Mouse (Mus musculus): ENCODE measurements around the gene Polr2b. TPM values are rescaled to one million over a fixed set of nuclear protein-coding genes. Genes with fewer than 3 reads are reported as not detected.

Polr2b gene
- total and polyA plus RNA-seq, 3 experiments = 3.7 to 179 (median 148) TPM

DNA sequence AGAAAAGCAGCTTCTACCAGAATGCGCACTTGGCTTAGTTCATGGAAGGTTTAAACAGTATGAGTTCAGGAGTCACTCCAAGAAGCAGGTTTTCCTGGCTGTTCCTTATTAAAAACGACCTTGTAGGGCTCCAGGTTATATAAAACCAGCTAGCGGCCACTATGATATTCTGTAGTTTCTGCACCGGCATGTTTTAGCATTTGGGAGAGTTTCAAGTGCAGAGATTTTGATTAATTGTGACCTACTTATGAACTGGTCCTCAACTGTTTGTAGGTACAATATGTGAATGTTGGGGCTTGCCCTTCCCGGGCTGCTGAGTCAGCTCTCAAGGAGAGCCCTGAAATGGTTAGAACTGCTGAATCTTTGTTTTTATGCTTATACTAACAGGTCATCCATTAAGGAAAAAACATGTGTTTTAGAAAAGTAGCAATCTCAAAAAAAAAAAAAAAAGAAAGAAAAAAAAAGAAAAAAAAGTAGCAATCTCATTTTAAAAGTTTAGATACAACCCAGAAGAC, 60.5 kb downstream of the Polr2b start:
- Histone ChIP-seq H3K36me3 (replicated peaks) (no peaks in the 10 kb centered on the region), H3K4me3 (ENCODE audit: low read depth, low read length) (no peak overlapping the region), H3K4me1 (ENCODE audit: insufficient read depth, low read depth, low read length) (no peaks in the 10 kb centered on the region), H3K9me3 (replicated peaks) (peaks cover 14% of the 10 kb centered on the region), H3K27me3 (ENCODE audit: insufficient read depth, low read length) (no peaks in the 10 kb centered on the region)
- DNase-seq (ENCODE audit: low spot score) (no peak), ATAC-seq (ENCODE audit: extremely low read depth, insufficient number of reproducible peaks, low FRiP score, poor library complexity, severe bottlenecking) (no peak)
- TF ChIP-seq TAL1 (conservative IDR thresholded peaks at IDR 0.05; ENCODE audit: low read depth, low read length) (no peak), GATA2 (IDR thresholded peaks at IDR 0.05; ENCODE audit: borderline replicate concordance, low read depth, low read length) (no peak), POLR2AphosphoS5 (IDR thresholded peaks at IDR 0.05; ENCODE audit: insufficient replicate concordance, low read depth, low read length) (no peak), CTCF (IDR thresholded peaks at IDR 0.05; ENCODE audit: low read depth, low read length) (no peak), GATA1 (IDR thresholded peaks at IDR 0.05; ENCODE audit: borderline replicate concordance, low read length) (no peak)

DNA sequence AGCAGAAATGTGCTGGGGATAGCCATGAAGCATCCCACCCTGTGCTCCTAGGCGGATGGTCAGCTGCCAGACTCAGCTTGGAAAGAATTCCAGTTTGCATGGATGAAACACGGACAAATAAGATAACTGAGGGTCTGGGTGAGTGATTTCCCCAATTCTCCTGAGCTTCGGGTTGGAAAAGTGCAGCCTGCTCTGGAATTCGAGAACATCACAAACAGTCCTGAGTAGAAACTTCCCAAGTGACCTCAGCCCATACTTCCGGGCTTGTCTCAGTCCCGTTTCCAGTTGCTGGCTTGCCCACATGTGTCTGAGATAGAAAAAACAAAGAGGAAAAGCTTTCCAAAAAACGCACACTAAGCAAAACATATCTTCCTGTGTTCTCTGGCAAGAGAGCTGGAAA, 62.3 kb downstream of the Polr2b start:
- DNase-seq (ENCODE audit: low spot score) = no peak
- no peak for ATAC-seq (ENCODE audit: extremely low read depth, insufficient number of reproducible peaks, low FRiP score, poor library complexity, severe bottlenecking)

DNA sequence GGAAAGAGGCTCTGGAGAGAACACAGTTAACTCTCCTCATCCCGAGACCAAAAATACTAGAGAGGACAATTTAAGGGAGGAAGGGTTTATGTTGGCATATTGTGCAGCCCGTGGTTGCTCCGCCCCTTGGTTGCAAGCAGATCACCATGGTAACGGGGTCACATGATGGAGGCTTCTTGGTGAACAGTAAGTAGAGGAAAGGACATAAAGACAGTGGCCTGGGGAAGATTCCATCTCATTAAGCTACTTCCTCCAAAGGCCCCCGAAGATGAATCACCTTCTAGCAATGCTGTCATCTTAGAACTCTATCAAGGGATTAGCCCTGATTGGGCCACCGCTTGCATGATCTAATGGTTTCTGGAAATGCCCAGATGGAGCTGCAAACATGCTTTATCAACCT, 62.8 kb downstream of the Polr2b start:
- ATAC-seq (ENCODE audit: extremely low read depth, insufficient number of reproducible peaks, low FRiP score, poor library complexity, severe bottlenecking) (no peak), DNase-seq (ENCODE audit: low spot score) (no peak)
- H3K4me1 ChIP-seq (ENCODE audit: insufficient read depth, low read depth, low read length) = no peaks in the 10 kb centered on the region
- peaks cover 9% of the 10 kb centered on the region for H3K9me3 ChIP-seq (replicated peaks)
- no peaks in the 10 kb centered on the region for H3K36me3 ChIP-seq (replicated peaks)
- H3K4me3 ChIP-seq (ENCODE audit: low read depth, low read length) = no peak overlapping the region
- no peaks in the 10 kb centered on the region for H3K27me3 ChIP-seq (ENCODE audit: insufficient read depth, low read length)
- TF ChIP-seq GATA2 (IDR thresholded peaks at IDR 0.05; ENCODE audit: borderline replicate concordance, low read depth, low read length) (no peak), POLR2AphosphoS5 (IDR thresholded peaks at IDR 0.05; ENCODE audit: insufficient replicate concordance, low read depth, low read length) (no peak), CTCF (IDR thresholded peaks at IDR 0.05; ENCODE audit: low read depth, low read length) (no peak), GATA1 (IDR thresholded peaks at IDR 0.05; ENCODE audit: borderline replicate concordance, low read length) (no peak), TAL1 (conservative IDR thresholded peaks at IDR 0.05; ENCODE audit: low read depth, low read length) (no peak)

More for the DNA sequence above, 62.3 kb downstream of the Polr2b start:
- Histone ChIP-seq H3K4me3 (ENCODE audit: low read depth, low read length) (no peak overlapping the region), H3K36me3 (replicated peaks) (no peaks in the 10 kb centered on the region), H3K4me1 (ENCODE audit: insufficient read depth, low read depth, low read length) (no peaks in the 10 kb centered on the region), H3K27me3 (ENCODE audit: insufficient read depth, low read length) (no peaks in the 10 kb centered on the region), H3K9me3 (replicated peaks) (peaks cover 9% of the 10 kb centered on the region)
- TF ChIP-seq GATA1 (IDR thresholded peaks at IDR 0.05; ENCODE audit: borderline replicate concordance, low read length) (no peak), CTCF (IDR thresholded peaks at IDR 0.05; ENCODE audit: low read depth, low read length) (no peak), GATA2 (IDR thresholded peaks at IDR 0.05; ENCODE audit: borderline replicate concordance, low read depth, low read length) (no peak), TAL1 (conservative IDR thresholded peaks at IDR 0.05; ENCODE audit: low read depth, low read length) (no peak), POLR2AphosphoS5 (IDR thresholded peaks at IDR 0.05; ENCODE audit: insufficient replicate concordance, low read depth, low read length) (no peak)

DNA sequence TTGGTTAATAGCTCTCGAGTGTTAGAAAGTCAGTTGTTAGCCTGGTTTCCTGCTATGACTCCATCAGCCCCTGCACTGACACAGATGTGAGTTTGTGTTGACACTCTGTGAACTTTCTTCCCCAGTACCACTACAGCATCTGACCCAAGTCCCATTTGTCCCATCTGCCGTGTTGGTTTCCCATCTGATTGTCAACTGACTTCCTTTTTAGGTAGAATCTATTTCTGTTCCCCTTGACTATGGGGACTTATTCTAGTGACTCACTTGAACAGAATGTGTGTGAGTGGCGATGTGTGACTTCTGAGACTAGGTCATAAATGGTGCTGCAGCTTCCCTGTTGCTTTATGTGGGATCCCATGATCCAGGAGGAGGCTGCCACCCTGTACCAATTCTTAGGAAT, 65.0 kb downstream of the Polr2b start:
- Histone ChIP-seq H3K9me3 (replicated peaks) (peaks cover 17% of the 10 kb centered on the region), H3K4me1 (ENCODE audit: insufficient read depth, low read depth, low read length) (no peaks in the 10 kb centered on the region), H3K36me3 (replicated peaks) (no peaks in the 10 kb centered on the region), H3K27me3 (ENCODE audit: insufficient read depth, low read length) (no peaks in the 10 kb centered on the region; the same call in 1 of the 2 replicates), H3K4me3 (ENCODE audit: low read depth, low read length) (no peak overlapping the region)
- ATAC-seq (ENCODE audit: extremely low read depth, insufficient number of reproducible peaks, low FRiP score, poor library complexity, severe bottlenecking) = no peak
- no peak for DNase-seq (ENCODE audit: low spot score)
- TF ChIP-seq POLR2AphosphoS5 (IDR thresholded peaks at IDR 0.05; ENCODE audit: insufficient replicate concordance, low read depth, low read length) (no peak), CTCF (IDR thresholded peaks at IDR 0.05; ENCODE audit: low read depth, low read length) (no peak), GATA2 (IDR thresholded peaks at IDR 0.05; ENCODE audit: borderline replicate concordance, low read depth, low read length) (no peak), GATA1 (IDR thresholded peaks at IDR 0.05; ENCODE audit: borderline replicate concordance, low read length) (no peak), TAL1 (conservative IDR thresholded peaks at IDR 0.05; ENCODE audit: low read depth, low read length) (no peak)

DNA sequence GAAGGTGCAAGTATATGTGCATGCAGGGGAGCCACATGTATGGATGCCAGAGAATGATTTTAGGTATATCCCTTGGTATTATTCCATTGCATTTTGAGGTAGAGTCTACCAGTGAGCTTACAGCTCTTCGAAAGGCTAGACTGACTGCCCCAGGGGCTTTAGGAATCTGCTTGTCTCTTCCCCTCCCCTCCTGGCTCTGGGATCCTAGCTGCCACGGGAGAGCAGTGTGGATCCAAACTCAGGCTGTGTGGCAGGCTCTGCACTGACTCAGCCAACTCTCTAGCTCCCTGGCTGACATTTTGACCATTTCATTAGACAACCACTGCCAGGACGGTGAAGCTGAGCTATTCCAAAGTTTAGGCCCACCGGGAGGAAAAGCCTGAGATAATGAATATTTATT, 65.6 kb downstream of the Polr2b start:
- no peaks in the 10 kb centered on the region; the same call in 1 of the 2 replicates for H3K27me3 ChIP-seq (ENCODE audit: insufficient read depth, low read length)
- H3K4me1 ChIP-seq (ENCODE audit: insufficient read depth, low read depth, low read length) = no peaks in the 10 kb centered on the region
- peaks cover 17% of the 10 kb centered on the region for H3K9me3 ChIP-seq (replicated peaks)
- no peaks in the 10 kb centered on the region for H3K36me3 ChIP-seq (replicated peaks)
- no peak for ATAC-seq (ENCODE audit: extremely low read depth, insufficient number of reproducible peaks, low FRiP score, poor library complexity, severe bottlenecking)
- no peak for DNase-seq (ENCODE audit: low spot score)
- TF ChIP-seq TAL1 (conservative IDR thresholded peaks at IDR 0.05; ENCODE audit: low read depth, low read length) = no peak
- TF ChIP-seq GATA1 (IDR thresholded peaks at IDR 0.05; ENCODE audit: borderline replicate concordance, low read length) = no peak
- no peak for TF ChIP-seq CTCF (IDR thresholded peaks at IDR 0.05; ENCODE audit: low read depth, low read length)
- TF ChIP-seq GATA2 (IDR thresholded peaks at IDR 0.05; ENCODE audit: borderline replicate concordance, low read depth, low read length) = no peak
- TF ChIP-seq POLR2AphosphoS5 (IDR thresholded peaks at IDR 0.05; ENCODE audit: insufficient replicate concordance, low read depth, low read length) = no peak
- no peak overlapping the region for H3K4me3 ChIP-seq (ENCODE audit: low read depth, low read length)

DNA sequence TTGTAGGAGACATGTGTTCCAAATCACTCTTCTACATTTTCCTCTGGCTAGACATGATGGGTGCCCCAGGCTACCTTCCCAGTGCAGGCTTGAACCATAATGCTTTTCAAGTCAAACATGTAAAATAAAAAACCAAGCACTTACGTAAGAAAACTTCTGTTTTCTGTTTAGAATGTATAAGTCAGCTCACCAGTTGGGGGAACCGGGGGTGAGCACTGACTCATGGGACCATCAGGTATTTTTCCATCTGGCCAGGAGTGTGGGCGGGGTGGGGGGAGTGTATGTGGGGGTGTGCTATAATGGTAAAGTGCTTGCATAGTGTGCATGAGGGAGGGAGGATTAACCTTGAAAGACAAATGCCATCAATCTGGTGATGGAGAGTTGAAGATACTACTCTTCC, 68.1 kb downstream of the Polr2b start:
- Histone ChIP-seq H3K4me3 (ENCODE audit: low read depth, low read length) (no peak overlapping the region), H3K27me3 (ENCODE audit: insufficient read depth, low read length) (no peaks in the 10 kb centered on the region; the same call in 1 of the 2 replicates), H3K36me3 (replicated peaks) (no peaks in the 10 kb centered on the region), H3K4me1 (ENCODE audit: insufficient read depth, low read depth, low read length) (no peaks in the 10 kb centered on the region), H3K9me3 (replicated peaks) (peaks cover 17% of the 10 kb centered on the region)
- ATAC-seq (ENCODE audit: extremely low read depth, insufficient number of reproducible peaks, low FRiP score, poor library complexity, severe bottlenecking) (no peak), DNase-seq (ENCODE audit: low spot score) (no peak)
- no peak for TF ChIP-seq GATA2 (IDR thresholded peaks at IDR 0.05; ENCODE audit: borderline replicate concordance, low read depth, low read length)
- no peak for TF ChIP-seq POLR2AphosphoS5 (IDR thresholded peaks at IDR 0.05; ENCODE audit: insufficient replicate concordance, low read depth, low read length)
- no peak for TF ChIP-seq TAL1 (conservative IDR thresholded peaks at IDR 0.05; ENCODE audit: low read depth, low read length)
- TF ChIP-seq GATA1 (IDR thresholded peaks at IDR 0.05; ENCODE audit: borderline replicate concordance, low read length) = no peak
- TF ChIP-seq CTCF (IDR thresholded peaks at IDR 0.05; ENCODE audit: low read depth, low read length) = no peak

Data from G1E (cell line).